Mouse (Mus musculus) ES-Bruce4 (cell line): ENCODE results near the gene Notch1. TPM values are rescaled to one million over a fixed set of nuclear protein-coding genes. Genes with fewer than 3 reads are reported as not detected.

ENCODE experiments used
- H3K27ac ChIP-seq: 2 replicates; pipeline ENCODE4 v1.5.1; 2012; ENCODE audit warnings: low read length, inconsistent platforms; ENCODE audit not compliant: insufficient read depth
- H3K27me3 ChIP-seq: 2 replicates; pipeline ENCODE4 v1.6.1; 2012; ENCODE audit warnings: mild to moderate bottlenecking, low read length, inconsistent platforms; ENCODE audit not compliant: control insufficient read depth, poor library complexity, insufficient read depth, severe bottlenecking
- H3K36me3 ChIP-seq: 2 replicates; pipeline ENCODE4 v1.6.1; 2012; ENCODE audit warnings: inconsistent platforms, mild to moderate bottlenecking, low read length, moderate library complexity; ENCODE audit not compliant: control insufficient read depth, poor library complexity, insufficient read depth, severe bottlenecking
- H3K4me1 ChIP-seq: one replicate; pipeline ENCODE4 v1.8.1; 2011; ENCODE audit warnings: low read length; ENCODE audit not compliant: control insufficient read depth, insufficient read depth
- H3K4me3 ChIP-seq: 2 replicates; pipeline ENCODE4 v1.5.1; 2011; ENCODE audit warnings: low read depth, mild to moderate bottlenecking, low read length
- H3K9ac ChIP-seq: 2 replicates; pipeline ENCODE4 v1.6.1; 2012; ENCODE audit warnings: low read depth, mild to moderate bottlenecking, inconsistent platforms; ENCODE audit not compliant: poor library complexity, severe bottlenecking
- H3K9me3 ChIP-seq: replicated peaks from 2 replicates; pipeline ENCODE4 v1.6.1; 2012; ENCODE audit warnings: mild to moderate bottlenecking, low read length, inconsistent platforms; ENCODE audit not compliant: control insufficient read depth, poor library complexity, insufficient read depth, severe bottlenecking
- CTCF ChIP-seq: IDR thresholded peaks from one replicate; pipeline ENCODE4 v1.8.1; 2011; ENCODE audit warnings: low read depth, low read length
- EP300 ChIP-seq: IDR thresholded peaks from 2 replicates; pipeline ENCODE4 v1.6.1; 2011; ENCODE audit warnings: low read depth, low read length; ENCODE audit not compliant: insufficient read depth
- POLR2A ChIP-seq: IDR thresholded peaks from one replicate; pipeline ENCODE4 v1.8.1; 2011; ENCODE audit warnings: low read length; ENCODE audit not compliant: insufficient read depth
- polyA plus RNA-seq: library from polyadenylated mRNA; stranded (reverse); fragments of >200 nt; gene quantifications from 2 replicates; pipeline ENCODE4 v1.2.4, GENCODE M21; 2011; ENCODE audit warnings: low read depth; ENCODE audit not compliant: missing spikeins, insufficient read depth, insufficient read length

The Notch1 gene
- polyA plus RNA-seq, 1 experiment = 31.9 TPM

DNA sequence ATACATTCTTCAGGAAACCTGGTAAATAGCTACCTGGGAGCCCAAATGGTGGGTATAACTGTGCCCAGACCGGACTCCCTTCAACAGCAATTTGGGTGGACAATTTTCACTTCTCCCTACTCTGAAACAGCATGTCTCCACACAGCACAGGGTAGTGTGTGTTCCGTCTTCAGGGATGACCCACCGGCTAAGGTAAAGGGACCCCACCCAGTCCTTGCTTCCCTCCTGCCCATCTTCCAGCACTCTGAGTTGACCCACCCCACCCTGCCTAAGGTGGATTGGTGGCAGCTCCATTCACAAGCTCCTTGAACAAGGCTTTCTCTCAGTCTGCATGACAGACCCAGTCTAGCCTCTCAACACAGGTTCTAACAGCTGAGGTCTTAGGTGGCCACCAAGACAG, 33.6 kb downstream of the Notch1 start:
- TF ChIP-seq EP300 (no peak), POLR2A (no peak), CTCF (no peak)
- peaks cover 4% of the 10 kb centered on the region; the same call in 1 of the 2 replicates for H3K36me3 ChIP-seq
- no peak overlapping the region for H3K4me3 ChIP-seq
- H3K27me3 ChIP-seq = no peaks in the 10 kb centered on the region
- H3K27ac ChIP-seq = no peak overlapping the region
- no peaks in the 10 kb centered on the region for H3K9me3 ChIP-seq
- H3K9ac ChIP-seq = no peak overlapping the region
- H3K4me1 ChIP-seq = peaks cover 8% of the 10 kb centered on the region

DNA sequence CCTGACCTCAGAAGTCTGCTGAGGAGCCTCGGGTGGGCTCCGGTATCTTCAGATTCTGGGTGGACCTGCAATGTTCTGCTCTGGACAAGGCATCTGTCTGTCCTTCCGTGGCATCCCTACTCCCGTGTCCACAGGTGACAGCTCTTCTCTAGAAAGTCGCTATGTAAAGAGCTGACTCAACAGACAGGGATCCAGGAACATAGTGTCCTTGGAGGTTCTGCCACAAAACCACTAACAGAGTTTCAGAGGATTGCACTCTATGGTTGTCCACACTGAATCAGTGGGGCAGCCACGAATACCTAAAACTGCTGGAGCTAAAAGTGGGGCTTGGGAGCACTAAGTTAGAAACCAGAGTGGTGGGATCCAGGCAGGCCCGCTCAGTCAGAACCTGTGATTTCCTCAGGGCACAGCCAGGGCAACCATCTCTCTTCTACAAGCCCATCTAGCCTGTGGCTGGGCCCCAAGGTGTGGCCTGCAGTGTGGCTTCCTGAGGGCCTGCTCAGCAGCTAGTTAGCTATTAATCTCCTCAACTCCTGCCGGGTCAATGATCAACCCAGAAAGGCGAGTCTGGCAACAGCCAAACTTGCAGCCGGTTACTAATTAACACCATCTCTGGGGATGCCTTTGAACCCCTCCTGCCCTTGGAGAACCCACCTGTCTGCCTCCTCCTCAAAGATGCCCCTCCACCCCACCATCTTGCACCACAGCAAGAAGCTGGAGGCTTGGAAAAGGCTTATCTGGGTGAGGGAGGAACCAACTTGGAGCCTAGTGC, 34.6 kb downstream of the Notch1 start:
- Histone ChIP-seq H3K27ac (no peak overlapping the region), H3K4me1 (peaks cover 4% of the 10 kb centered on the region), H3K9me3 (no peaks in the 10 kb centered on the region), H3K27me3 (no peaks in the 10 kb centered on the region), H3K36me3 (peaks cover 7% of the 10 kb centered on the region; the same call in 1 of the 2 replicates), H3K9ac (no peak overlapping the region), H3K4me3 (no peak overlapping the region)
- TF ChIP-seq POLR2A = no peak
- TF ChIP-seq EP300 = no peak
- no peak for TF ChIP-seq CTCF

DNA sequence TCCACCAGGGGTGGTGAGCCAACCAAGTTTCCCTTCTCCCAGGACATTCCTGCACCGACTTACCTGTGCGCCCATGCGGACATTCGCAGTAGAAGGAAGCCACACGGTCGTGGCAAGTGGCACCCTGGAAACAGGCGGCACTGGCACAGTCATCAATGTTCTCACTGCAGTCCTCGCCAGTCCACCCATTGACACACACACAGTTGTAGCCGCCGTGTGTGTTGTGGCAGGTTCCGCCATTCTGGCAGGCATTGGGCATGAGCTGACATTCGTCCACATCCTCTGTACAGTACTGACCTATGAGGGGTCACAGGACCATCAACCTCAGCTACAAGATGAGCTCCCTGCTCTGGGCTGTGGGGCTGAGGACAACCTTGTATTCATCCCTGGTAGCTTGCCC, 35.6 kb downstream of the Notch1 start:
- no peak for TF ChIP-seq POLR2A
- TF ChIP-seq EP300 = no peak
- TF ChIP-seq CTCF = no peak
- peaks cover 7% of the 10 kb centered on the region; the same call in 1 of the 2 replicates for H3K36me3 ChIP-seq
- H3K4me1 ChIP-seq = no peaks in the 10 kb centered on the region
- no peak overlapping the region for H3K27ac ChIP-seq
- no peak overlapping the region for H3K9ac ChIP-seq
- no peaks in the 10 kb centered on the region for H3K27me3 ChIP-seq
- no peaks in the 10 kb centered on the region for H3K9me3 ChIP-seq
- no peak overlapping the region for H3K4me3 ChIP-seq

DNA sequence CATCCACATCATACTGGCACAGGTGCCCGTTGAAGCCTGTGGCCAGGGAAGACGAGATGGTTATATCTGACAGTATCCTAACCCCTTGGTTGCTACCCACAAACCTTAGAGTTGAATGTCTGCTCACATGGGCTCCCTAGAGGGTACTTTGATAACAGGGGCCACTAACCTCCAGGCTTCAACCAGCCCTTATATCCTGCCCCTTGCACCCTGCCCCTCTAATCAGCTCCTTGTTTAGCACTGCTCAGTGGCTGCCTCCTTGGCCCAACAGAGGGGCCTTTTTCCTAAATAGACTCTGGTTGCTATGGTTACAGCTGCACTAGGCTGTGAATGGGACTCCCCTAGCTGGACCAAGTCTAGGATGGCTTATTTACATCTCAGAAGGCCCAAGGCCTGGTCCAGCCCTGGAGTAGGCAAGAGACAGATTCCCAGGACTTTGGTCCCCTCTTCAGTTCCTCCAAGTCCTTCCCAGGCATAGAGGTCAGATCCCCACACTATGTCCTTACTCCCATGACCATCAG, 37.7 kb downstream of the Notch1 start:
- no peaks in the 10 kb centered on the region for H3K4me1 ChIP-seq
- H3K27ac ChIP-seq = no peak overlapping the region
- H3K27me3 ChIP-seq = no peaks in the 10 kb centered on the region
- peaks cover 7% of the 10 kb centered on the region; the same call in 1 of the 2 replicates for H3K36me3 ChIP-seq
- H3K9me3 ChIP-seq = no peaks in the 10 kb centered on the region
- no peak overlapping the region for H3K4me3 ChIP-seq
- no peak for TF ChIP-seq CTCF
- TF ChIP-seq POLR2A = no peak
- no peak for TF ChIP-seq EP300
- H3K9ac ChIP-seq = no peak overlapping the region

DNA sequence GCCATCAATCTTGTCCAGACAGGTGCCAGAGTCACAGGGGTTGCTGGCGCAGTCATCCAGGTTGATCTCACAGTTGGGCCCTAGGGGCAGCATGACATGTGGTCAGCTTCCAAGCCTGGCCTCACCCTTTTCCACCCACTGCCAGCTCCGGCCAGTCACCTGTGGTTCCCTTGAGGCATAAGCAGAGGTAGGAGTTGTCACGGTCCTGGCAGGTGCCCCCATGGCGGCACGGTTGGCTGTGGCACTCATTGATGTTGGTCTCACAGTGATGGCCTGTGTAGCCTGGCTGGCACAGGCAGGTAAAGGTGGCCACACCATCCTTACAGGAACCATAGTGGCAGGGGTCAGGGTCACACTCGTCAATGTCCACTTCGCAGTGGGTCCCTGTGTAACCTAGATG, 38.6 kb downstream of the Notch1 start:
- TF ChIP-seq CTCF (no peak), POLR2A (no peak), EP300 (no peak)
- no peaks in the 10 kb centered on the region for H3K27me3 ChIP-seq
- no peak overlapping the region for H3K27ac ChIP-seq
- H3K9ac ChIP-seq = no peak overlapping the region
- no peaks in the 10 kb centered on the region for H3K9me3 ChIP-seq
- H3K4me1 ChIP-seq = no peaks in the 10 kb centered on the region
- H3K4me3 ChIP-seq = no peak overlapping the region
- H3K36me3 ChIP-seq = peaks cover 10% of the 10 kb centered on the region; the same call in 1 of the 2 replicates
